Mouse (Mus musculus): ENCODE data around the gene Kif22. TPM values are rescaled to one million over a fixed set of nuclear protein-coding genes. Genes with fewer than 3 reads are reported as not detected.

The Kif22 gene
- polyA plus RNA-seq, 1 experiment from 2014 or later = 145 TPM

DNA sequence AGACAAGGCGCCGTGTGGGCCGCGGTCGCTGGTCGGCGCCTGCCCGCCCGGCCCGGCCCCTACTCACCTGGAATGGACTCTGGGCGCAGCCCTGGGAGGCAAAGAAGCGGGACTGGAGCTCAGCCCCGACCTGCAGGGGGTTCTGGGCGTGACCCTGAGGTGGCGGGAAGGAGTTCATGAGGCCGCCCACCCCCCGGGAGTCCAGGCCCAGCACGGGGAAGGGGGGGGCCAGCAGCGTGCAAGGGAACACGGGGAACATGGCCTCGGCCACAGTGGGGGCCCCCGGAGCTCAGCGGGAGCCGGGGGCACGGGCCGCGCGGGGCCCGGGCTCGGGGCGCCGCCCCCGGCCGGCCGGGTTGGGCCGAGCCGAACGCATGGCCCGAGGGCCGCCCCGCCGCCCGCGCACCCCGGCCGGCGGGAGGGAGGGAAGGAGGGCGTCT lies 16.1 kb downstream of the Kif22 start:
- Histone ChIP-seq H3K27me3 (ENCODE audit: insufficient read depth, poor library complexity, severe bottlenecking) (no peaks in the 10 kb centered on the region), H3K4me3 (peak overlapping the region; percentile 82), H3K9me3 (no peaks in the 10 kb centered on the region), H3K4me1 (peaks cover 54% of the 10 kb centered on the region), H3K36me3 (peaks cover 62% of the 10 kb centered on the region), H3K27ac (peak overlapping the region; percentile 100)
- WGBS = 0% methylated on average over 28 of the region's 48 CpGs
- peak; percentile 92 for DNase-seq (ENCODE audit: low spot score)

DNA sequence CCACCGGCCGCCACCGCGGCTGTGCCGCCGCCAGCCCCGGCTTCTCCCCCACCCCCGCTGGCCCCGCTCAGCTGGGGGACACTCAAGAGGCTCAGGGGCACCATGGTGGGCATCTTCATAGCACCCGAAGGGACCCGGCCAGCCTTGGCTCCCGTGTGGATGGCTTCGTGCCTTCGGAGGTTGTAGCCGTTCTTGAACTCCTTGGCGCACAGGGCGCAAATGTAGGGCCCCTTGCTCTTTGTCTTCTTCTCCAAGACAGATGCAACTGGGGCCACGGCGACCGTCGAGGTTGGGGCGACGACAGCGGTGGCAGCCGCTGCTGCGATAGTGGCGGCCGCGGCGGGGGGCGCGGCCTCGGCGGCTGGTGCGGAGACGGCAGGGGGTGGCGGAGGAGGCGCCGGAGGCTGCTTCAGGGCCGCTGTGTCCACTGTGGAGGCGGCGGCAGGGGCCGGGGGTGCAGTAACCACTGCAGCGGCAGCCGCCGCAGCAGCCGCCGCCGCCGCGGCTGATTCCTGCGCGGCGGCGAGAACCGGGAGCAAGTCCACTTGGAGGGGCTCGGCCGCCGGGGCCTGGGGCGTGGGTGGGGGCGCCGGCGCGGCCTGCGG lies 16.6 kb downstream of the Kif22 start:
- Histone ChIP-seq H3K27ac (peak overlapping the region; percentile 100), H3K4me3 (peak overlapping the region; percentile 82), H3K36me3 (peaks cover 57% of the 10 kb centered on the region), H3K27me3 (ENCODE audit: insufficient read depth, poor library complexity, severe bottlenecking) (no peaks in the 10 kb centered on the region), H3K9me3 (no peaks in the 10 kb centered on the region), H3K4me1 (peaks cover 59% of the 10 kb centered on the region)
- 1% methylated on average over 65 of the region's 65 CpGs for WGBS
- peak; percentile 83 for DNase-seq (ENCODE audit: low spot score)

DNA sequence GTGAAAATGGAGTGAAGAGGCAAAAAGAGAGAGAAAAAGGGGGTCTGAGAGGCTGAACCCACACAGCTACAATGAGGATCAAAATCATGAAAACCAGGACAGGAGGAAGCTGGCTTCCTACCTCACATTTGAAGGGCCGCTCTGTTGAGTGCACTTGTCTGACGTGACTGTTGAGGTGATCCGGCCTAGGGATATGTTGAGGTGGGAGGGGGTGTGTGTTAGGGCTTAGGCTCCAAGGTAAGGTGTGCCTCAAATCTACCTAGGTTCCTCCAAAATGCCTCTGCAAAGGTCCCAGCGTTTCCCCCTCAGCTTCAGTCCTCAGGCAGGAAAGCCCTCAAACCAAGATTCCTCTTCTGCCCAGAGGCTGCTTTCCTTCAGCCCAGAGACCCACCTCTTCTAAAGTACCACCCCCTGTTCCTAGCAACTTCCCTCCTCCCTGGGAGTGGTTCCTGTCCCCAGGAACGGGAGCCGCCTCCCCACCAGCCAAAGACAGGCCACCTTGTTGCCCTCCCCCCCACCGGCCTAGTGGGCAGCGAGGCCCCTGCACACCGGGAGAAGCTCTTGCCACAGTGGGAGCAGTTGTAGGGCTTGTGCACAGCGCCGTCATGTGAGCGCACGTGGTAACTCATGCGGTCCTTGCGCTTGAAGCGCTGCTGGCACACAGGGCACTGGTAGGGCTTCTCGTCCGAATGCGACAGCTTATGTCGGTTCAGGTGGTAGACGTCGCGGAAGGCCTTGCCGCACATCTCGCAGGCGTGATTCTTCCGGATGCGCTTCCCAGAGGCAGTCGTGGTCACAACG lies 17.3 kb downstream of the Kif22 start:
- DNase-seq (ENCODE audit: low spot score) = peak; percentile 94
- Histone ChIP-seq H3K27me3 (ENCODE audit: insufficient read depth, poor library complexity, severe bottlenecking) (no peaks in the 10 kb centered on the region), H3K27ac (peak overlapping the region; percentile 100), H3K4me1 (peaks cover 66% of the 10 kb centered on the region), H3K9me3 (no peaks in the 10 kb centered on the region), H3K4me3 (peak overlapping the region; percentile 82), H3K36me3 (peaks cover 50% of the 10 kb centered on the region)
- WGBS = under 1% methylated on average over 30 of the region's 30 CpGs

DNA sequence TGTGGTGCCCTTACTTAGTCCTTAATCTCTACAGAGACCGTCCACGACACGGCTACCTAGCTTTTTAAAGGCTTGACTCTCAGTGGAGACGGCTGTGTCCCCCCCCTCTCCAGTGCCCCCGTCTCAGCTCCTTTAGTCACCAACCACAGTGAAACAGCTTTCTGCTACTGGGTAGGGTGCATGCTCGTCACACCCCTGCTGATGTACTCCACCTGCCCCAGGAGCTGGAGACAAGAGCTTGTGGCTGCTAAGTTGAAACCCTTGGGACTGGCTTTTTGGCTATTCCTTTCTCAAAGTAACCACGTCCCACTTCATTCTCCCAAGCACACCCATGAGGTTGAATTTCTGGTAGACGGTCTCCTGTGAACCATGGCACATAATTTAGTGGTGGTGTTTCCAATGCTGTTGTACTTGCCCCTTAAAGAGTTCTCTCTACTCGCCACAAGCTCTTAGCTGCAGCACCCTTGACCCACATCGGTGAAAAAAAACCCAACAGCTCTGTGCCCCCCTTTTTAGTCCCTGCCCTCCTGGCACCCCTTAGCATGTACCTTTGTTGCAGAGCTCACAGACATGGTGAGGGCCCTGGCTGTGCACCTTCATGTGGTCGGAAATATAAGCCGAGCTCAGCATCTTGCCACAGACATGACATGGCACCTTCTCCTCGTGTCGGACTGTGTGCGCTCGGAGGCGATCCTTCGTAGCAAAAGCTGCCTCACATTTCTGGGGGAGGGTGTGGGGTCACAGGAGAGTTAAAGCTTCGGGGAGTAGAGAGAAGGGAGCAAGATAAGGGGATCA lies 18.2 kb downstream of the Kif22 start:
- H3K36me3 ChIP-seq = peaks cover 42% of the 10 kb centered on the region
- H3K4me3 ChIP-seq = peak overlapping the region; percentile 82
- peaks cover 75% of the 10 kb centered on the region for H3K4me1 ChIP-seq
- 30% methylated on average over 19 of the region's 19 CpGs for WGBS
- H3K27me3 ChIP-seq (ENCODE audit: insufficient read depth, poor library complexity, severe bottlenecking) = no peaks in the 10 kb centered on the region
- H3K9me3 ChIP-seq = no peaks in the 10 kb centered on the region
- no peak for DNase-seq (ENCODE audit: low spot score)
- H3K27ac ChIP-seq = peak overlapping the region; percentile 100

DNA sequence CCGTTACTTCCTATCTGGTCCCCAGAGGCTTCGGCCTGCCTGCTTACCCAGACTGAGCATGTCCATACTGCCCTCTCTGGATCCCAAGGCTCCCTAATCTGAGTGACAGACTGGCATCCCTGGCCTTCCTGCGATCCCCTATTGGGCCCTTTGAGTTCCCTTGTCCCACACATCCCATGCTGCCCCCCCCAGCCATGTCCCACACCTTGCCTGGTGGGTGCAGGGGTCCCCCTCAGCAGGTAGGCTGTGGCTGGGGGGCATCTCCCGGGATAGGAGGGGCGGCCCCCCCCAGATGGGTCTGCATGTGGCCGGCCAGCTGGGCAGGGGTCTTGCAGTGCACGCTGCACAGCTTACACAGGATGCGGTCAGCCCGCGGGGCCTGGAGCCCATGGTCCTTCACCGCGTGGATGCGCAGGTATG lies 19.0 kb downstream of the Kif22 start:
- Histone ChIP-seq H3K27me3 (ENCODE audit: insufficient read depth, poor library complexity, severe bottlenecking) (no peaks in the 10 kb centered on the region), H3K9me3 (no peaks in the 10 kb centered on the region), H3K4me1 (peaks cover 81% of the 10 kb centered on the region), H3K4me3 (peak overlapping the region; percentile 82), H3K27ac (peak overlapping the region; percentile 60), H3K36me3 (peaks cover 35% of the 10 kb centered on the region)
- no peak for DNase-seq (ENCODE audit: low spot score)
- WGBS = 85% methylated on average over 13 of the region's 13 CpGs

DNA sequence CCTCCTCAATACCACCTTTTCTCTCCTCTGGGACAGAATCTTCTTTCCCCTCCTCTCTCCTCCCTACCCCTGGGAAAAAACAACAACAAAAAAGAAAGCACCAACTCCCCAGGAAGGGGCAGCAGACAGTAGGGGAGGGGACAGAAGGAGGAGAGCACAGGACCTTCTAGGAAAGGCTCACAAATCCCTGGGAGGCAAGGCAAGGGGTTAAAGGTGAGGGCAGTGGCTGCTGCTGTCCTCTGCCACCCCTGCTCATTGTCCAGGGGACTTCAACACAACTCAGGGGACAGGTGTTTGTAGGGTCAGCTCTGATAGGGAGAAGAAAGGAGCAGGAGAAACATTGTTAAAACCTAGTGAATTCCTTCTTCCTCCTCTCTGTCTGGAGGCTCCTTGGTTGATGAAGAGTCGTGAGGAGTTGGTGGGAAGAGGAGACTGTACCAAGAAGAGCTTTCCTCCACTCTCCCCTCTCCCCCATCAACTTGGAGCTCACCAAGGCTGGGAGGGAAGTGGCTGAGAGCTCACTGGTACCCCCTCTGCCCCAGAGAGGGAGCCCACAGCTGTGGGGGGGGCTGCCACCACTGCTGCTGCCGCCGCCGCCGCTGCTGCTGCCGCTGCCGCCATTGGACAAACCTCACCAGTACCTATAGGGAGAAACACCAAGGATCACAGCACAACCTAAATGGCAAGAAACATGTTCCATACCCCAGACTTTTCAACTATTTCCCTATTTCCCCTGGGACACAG lies 19.6 kb downstream of the Kif22 start:
- Histone ChIP-seq H3K27ac (peak overlapping the region; percentile 60; the same call in 1 of the 2 replicates), H3K9me3 (no peaks in the 10 kb centered on the region), H3K4me1 (peaks cover 81% of the 10 kb centered on the region), H3K36me3 (peaks cover 29% of the 10 kb centered on the region), H3K4me3 (peak overlapping the region; percentile 82), H3K27me3 (ENCODE audit: insufficient read depth, poor library complexity, severe bottlenecking) (no peaks in the 10 kb centered on the region)
- 80% methylated on average over 7 of the region's 7 CpGs for WGBS
- DNase-seq (ENCODE audit: low spot score) = no peak

DNA sequence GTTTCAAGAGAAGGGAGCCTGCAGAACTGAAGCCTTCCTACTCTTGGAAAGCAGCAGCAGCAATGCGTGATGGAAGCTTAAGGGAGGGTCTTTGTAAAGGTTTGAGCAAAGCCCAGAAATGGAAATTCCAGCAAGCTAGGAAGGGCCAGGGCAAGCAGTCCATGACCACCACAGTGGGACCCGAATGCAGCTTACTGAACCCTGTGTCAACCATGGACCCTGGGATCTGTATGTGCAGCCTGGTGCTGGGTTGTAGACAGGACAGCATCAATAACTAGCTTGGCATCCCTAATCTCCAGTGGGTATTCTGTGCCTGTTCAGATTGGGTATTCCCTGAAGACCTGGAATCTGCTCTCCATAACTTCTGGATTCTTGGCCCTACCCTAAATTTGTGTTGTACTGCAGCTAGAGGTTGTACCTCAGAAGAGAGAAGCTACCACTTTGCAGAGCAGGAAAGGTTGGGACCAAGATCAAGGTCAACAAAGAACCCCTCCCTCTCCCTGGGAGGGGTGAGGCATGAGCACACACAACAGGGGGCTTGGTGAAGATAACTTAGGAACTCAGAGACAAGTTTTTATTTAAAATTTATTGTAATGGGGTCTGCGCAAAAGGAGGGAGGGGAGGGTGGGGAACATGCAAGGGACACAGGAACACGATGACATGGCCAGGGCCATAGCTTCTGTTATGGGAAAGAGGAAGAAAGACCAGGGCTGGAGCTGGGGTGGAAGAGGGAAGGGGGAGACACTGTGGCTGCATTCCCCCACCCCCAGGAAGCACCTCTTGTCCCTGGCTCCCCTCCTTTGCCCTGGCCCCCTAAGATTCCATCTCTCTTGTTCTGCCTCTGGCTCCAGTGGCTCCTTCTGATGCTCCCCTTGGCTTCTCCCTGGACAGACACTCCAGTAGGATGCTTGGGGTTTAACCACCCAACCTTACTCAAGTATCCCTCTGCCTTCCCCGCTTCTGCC lies 20.4 kb downstream of the Kif22 start:
- Histone ChIP-seq H3K36me3 (peaks cover 29% of the 10 kb centered on the region), H3K27me3 (ENCODE audit: insufficient read depth, poor library complexity, severe bottlenecking) (no peaks in the 10 kb centered on the region), H3K4me3 (peak overlapping the region; percentile 65), H3K27ac (peak overlapping the region; percentile 86), H3K4me1 (peaks cover 81% of the 10 kb centered on the region), H3K9me3 (no peaks in the 10 kb centered on the region)
- DNase-seq (ENCODE audit: low spot score) = no peak
- 38% methylated on average over 5 of the region's 5 CpGs for WGBS

DNA sequence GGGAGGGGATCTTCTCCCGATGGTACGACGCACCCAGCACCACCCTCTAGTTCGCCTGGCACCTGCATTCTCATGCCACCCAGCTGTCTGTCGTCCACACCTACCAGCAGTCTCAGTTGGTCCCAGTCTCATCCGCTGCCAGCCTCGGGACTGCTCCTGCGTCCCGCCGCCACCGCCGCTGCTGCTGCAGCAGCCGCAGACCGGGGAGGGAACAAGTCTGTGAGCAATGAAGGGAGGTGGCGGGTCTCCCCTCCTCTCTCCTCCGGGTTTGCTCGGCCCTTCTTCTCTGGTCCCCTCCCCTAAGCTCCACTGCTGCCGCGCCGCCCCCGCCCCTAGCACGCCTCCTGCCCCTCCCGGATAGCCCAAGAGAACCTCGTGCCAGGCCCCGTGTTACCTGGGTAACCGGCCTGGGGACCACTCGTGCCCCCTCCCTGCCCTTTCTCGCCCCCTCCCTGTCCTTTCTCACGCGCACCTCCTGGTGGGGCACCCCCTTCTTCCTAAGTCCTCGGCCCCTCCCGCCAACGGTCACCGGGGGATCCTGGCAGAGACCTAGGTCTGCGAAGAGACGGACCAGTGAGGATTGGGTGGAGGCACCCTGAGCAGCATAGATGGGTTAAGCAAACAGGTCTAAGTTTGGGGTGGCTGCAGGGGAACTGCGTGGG lies 21.2 kb downstream of the Kif22 start, which contains the start of the genes Gm42742 and Prrt2:
Gm42742 (minus strand) TSS at position 197 of the 662 bp plus-strand sequence.
Prrt2 (minus strand) TSS at position 311 of the 662 bp plus-strand sequence.
- WGBS = 1% methylated on average over 37 of the region's 37 CpGs
- no peaks in the 10 kb centered on the region for H3K9me3 ChIP-seq
- peaks cover 29% of the 10 kb centered on the region for H3K36me3 ChIP-seq
- no peaks in the 10 kb centered on the region for H3K27me3 ChIP-seq (ENCODE audit: insufficient read depth, poor library complexity, severe bottlenecking)
- H3K27ac ChIP-seq = peak within 1 kb of the TSS; percentile 86
- peak; percentile 83 for DNase-seq (ENCODE audit: low spot score)
- peaks cover 83% of the 10 kb centered on the region for H3K4me1 ChIP-seq
- H3K4me3 ChIP-seq = peak within 1 kb of the TSS; percentile 65

DNA sequence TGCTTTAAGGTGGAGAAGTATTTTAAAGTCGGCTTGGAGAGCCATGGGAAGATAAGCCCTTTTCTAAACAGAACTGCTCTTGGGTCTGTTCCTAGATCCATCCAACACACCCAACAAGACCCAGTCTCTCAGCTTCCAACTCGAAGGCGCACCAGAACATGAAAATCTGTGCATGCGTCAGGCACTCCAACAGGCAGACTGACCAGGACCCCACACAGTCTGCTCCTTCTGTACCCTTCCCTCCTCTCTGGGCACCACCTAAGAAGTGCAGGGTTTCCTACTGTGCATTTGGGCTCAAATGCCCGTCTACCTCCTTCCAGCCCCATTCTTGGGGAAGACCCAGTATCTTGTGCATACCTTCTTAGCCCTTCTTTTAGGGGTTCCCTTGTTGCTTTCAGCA lies 21.8 kb downstream of the Kif22 start:
- H3K36me3 ChIP-seq = peaks cover 33% of the 10 kb centered on the region
- WGBS = 54% methylated on average over 5 of the region's 5 CpGs

DNA sequence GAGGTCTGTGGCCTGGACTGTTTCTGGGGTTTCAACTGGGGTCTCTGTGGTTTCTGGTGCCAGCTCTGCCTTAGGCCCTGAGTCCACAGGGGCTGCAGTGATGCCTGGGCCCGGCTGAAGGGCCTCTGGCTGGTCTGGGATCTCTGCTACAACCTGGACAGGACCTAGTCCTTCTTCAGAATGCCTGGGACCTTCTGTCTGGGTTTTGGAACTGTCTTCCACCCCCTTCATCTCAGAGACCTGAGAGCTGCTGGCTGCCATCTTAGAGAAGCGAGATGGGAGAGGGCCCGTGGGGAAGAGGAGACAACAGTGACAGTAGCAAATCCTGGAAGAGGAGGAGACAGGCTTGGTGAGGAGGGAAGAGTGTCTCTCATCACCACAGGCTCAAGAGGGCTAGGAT lies 22.2 kb downstream of the Kif22 start:
- 0 out of 2 replicates have a peak overlapping the region, but pooled peaks have one; percentile 62 for H3K27ac ChIP-seq
- no peaks in the 10 kb centered on the region for H3K27me3 ChIP-seq (ENCODE audit: insufficient read depth, poor library complexity, severe bottlenecking)
- DNase-seq (ENCODE audit: low spot score) = no peak
- H3K36me3 ChIP-seq = peaks cover 38% of the 10 kb centered on the region
- H3K4me1 ChIP-seq = peaks cover 91% of the 10 kb centered on the region
- no peaks in the 10 kb centered on the region for H3K9me3 ChIP-seq
- 66% methylated on average over 3 of the region's 3 CpGs for WGBS
- H3K4me3 ChIP-seq = peak overlapping the region; percentile 65; the same call in 1 of the 2 replicates

More for the DNA sequence above, 21.8 kb downstream of the Kif22 start:
- Histone ChIP-seq H3K4me1 (peaks cover 88% of the 10 kb centered on the region), H3K9me3 (no peaks in the 10 kb centered on the region), H3K27ac (peak overlapping the region; percentile 86), H3K27me3 (ENCODE audit: insufficient read depth, poor library complexity, severe bottlenecking) (no peaks in the 10 kb centered on the region), H3K4me3 (peak overlapping the region; percentile 65)
- no peak for DNase-seq (ENCODE audit: low spot score)
